8 mouse cellular contexts compared by ENCODE assay signal in genomic region chr17:46487431-46487830, GRCm38 (mm10). TPM values are rescaled to one million over a fixed set of nuclear protein-coding genes. Genes with fewer than 3 reads are reported as not detected.
DNase-seq lines count a peak whose midpoint lies in the region; ATAC-seq and TF ChIP-seq lines count a peak whose summit lies in the region.

Gene Ttbk1 (minus strand): TSS chr17:46487675.

- H3K4me1 ChIP-seq in heart, embryonic 11.5 days (ENCODE audit: control insufficient read depth, insufficient read depth, low read length) = peaks cover 9% of the 10 kb centered on the region
- H3K4me1 ChIP-seq in forebrain, embryonic 14.5 days (ENCODE audit: control insufficient read depth, insufficient read depth, low read length) = peaks cover 31% of the 10 kb centered on the region
- H3K4me1 ChIP-seq in midbrain, postnatal 0 days (ENCODE audit: insufficient read depth, low read length) = peaks cover 21% of the 10 kb centered on the region

- DNase-seq in heart, adult 8-10 months (ENCODE audit: low spot score) = no peak
- peak; percentile 80 for DNase-seq in forebrain, embryonic 14.5 days (ENCODE audit: low spot score)
- DNase-seq in layer of hippocampus, postnatal 25 days (ENCODE audit: extremely low spot score in 1 of 2, low spot score in 1 of 2) = peak; percentile 40 to 55
- peak; percentile 81 for DNase-seq in midbrain, postnatal 0 days (ENCODE audit: low spot score)
- DNase-seq in urinary bladder, postnatal 36 days (ENCODE audit: low spot score in 2 of 2) = no peak
- DNase-seq in natural killer cell, adult 2 months (ENCODE audit: low spot score in 2 of 2) = no peak

- H3K9ac ChIP-seq in heart, embryonic 11.5 days (ENCODE audit: low read depth, low read length) = no peak within 1 kb of the TSS
- H3K9ac ChIP-seq in forebrain, embryonic 14.5 days (ENCODE audit: low read length) = peak within 1 kb of the TSS; percentile 95
- H3K9ac ChIP-seq in midbrain, postnatal 0 days (replicated peaks; ENCODE audit: low read length, poor library complexity, severe bottlenecking) = peak within 1 kb of the TSS; percentile 97

- no peaks in the 10 kb centered on the region for H3K36me3 ChIP-seq in heart, embryonic 11.5 days (ENCODE audit: control insufficient read depth, insufficient read depth, low read length)
- H3K36me3 ChIP-seq in forebrain, embryonic 14.5 days (ENCODE audit: control insufficient read depth, insufficient read depth, low read length) = 0 out of 2 replicates have a peak, but pooled peaks cover 6% of the 10 kb centered on the region
- no peaks in the 10 kb centered on the region for H3K36me3 ChIP-seq in midbrain, postnatal 0 days (ENCODE audit: insufficient read depth, low read length)

- H3K9me3 ChIP-seq in heart, embryonic 11.5 days (replicated peaks; ENCODE audit: control insufficient read depth, low read length) = no peaks in the 10 kb centered on the region
- H3K9me3 ChIP-seq in forebrain, embryonic 14.5 days (replicated peaks; ENCODE audit: control insufficient read depth, low read length) = no peaks in the 10 kb centered on the region
- no peaks in the 10 kb centered on the region for H3K9me3 ChIP-seq in midbrain, postnatal 0 days (ENCODE audit: low read length)

- no peak within 1 kb of the TSS for H3K27ac ChIP-seq in heart, embryonic 11.5 days (ENCODE audit: low read depth, low read length)
- peak within 1 kb of the TSS; percentile 27; the same call in 1 of the 2 replicates for H3K27ac ChIP-seq in forebrain, embryonic 14.5 days (ENCODE audit: low read depth, low read length)
- peak within 1 kb of the TSS; percentile 80 for H3K27ac ChIP-seq in midbrain, postnatal 0 days (ENCODE audit: low read depth, low read length)

- no peak for ATAC-seq in heart, embryonic 11.5 days (replicated peaks; ENCODE audit: insufficient number of reproducible peaks, low FRiP score, low TSS enrichment)
- peak; percentile 61 for ATAC-seq in activated CD4-positive, CD25-positive, alpha-beta regulatory T cell, adult 4 months
- peak; percentile 82 for ATAC-seq in forebrain, embryonic 14.5 days
- ATAC-seq in midbrain, postnatal 0 days (ENCODE audit: low FRiP score) = peak; percentile 76

- no peak for TF ChIP-seq CTCF in midbrain, postnatal 0 days (IDR thresholded peaks at IDR 0.05)

- under 1% methylated on average over 24 of the region's 49 CpGs for WGBS in heart, embryonic 11.5 days (ENCODE audit: insufficient replicate concordance)
- 0% methylated on average over 8 of the region's 49 CpGs for WGBS in forebrain, embryonic 14.5 days
- 2% methylated on average over 7 of the region's 49 CpGs for WGBS in midbrain, postnatal 0 days

- peak within 1 kb of the TSS; percentile 73 for H3K4me2 ChIP-seq in heart, embryonic 11.5 days
- H3K4me2 ChIP-seq in forebrain, embryonic 14.5 days (ENCODE audit: low read length) = peak within 1 kb of the TSS; percentile 81
- H3K4me2 ChIP-seq in midbrain, postnatal 0 days (ENCODE audit: low read depth, low read length, poor library complexity, severe bottlenecking) = peak within 1 kb of the TSS; percentile 69

- H3K27me3 ChIP-seq in heart, embryonic 11.5 days (ENCODE audit: control insufficient read depth, insufficient read depth, low read length) = peaks cover 58% of the 10 kb centered on the region
- H3K27me3 ChIP-seq in forebrain, embryonic 14.5 days (replicated peaks; ENCODE audit: control insufficient read depth, insufficient read depth, low read length) = peaks cover 2% of the 10 kb centered on the region
- no peaks in the 10 kb centered on the region for H3K27me3 ChIP-seq in midbrain, postnatal 0 days (ENCODE audit: insufficient read depth, low read length)

- peak within 1 kb of the TSS; percentile 41 for H3K4me3 ChIP-seq in heart, embryonic 11.5 days (ENCODE audit: low read depth, low read length)
- H3K4me3 ChIP-seq in forebrain, embryonic 14.5 days (ENCODE audit: low read depth, low read length) = peak within 1 kb of the TSS; percentile 73
- H3K4me3 ChIP-seq in midbrain, postnatal 0 days (ENCODE audit: low read depth, low read length) = peak within 1 kb of the TSS; percentile 83

RNA-seq across cellular contexts. Expression of gene Ttbk1, which starts in this region (rescaled TPM):
- 0.04 and 0.07 TPM in 2 replicates for polyA plus RNA-seq in heart, embryonic 11.5 days (2014; fragmentation: Nextera tagmentation; extraction: Ambion mirVana)
- total RNA-seq in heart, adult 8-10 months (2022) = under 1 TPM; 0.11 to 0.41 (median 0.24) TPM
- polyA plus RNA-seq in activated CD4-positive, CD25-positive, alpha-beta regulatory T cell, adult 4 months (2017; shearing (Covaris generic)) = 1 to 10 TPM in 1 of 2 experiments, under 1 TPM in 1; 0.49 to 1.5 TPM
- 3.8 and 4.8 TPM in 2 replicates for polyA plus RNA-seq in forebrain, embryonic 14.5 days (2014; fragmentation: Nextera tagmentation; extraction: Ambion mirVana)
- total RNA-seq in layer of hippocampus, postnatal 25 days (2021) = 100 to 1,000 TPM; 112 to 124 TPM
- 46.8 and 50.1 TPM in 2 replicates for total RNA-seq in midbrain, postnatal 0 days (2014; rRNA removed)
- polyA plus RNA-seq in midbrain, postnatal 0 days (2015; fragmentation: Nextera tagmentation; extraction: Ambion mirVana) = 5.4 and 6.1 TPM in 2 replicates

Comparison
In these comparisons a context has a peak if more than half of its experiments do, and no peak if none do; other contexts are left out.
1. RNA of gene Ttbk1 (total RNA-seq): 112 to 124 TPM in layer of hippocampus, postnatal 25 days and 46.8 to 50.1 TPM in midbrain, postnatal 0 days; 0.11 to 0.41 TPM in heart, adult 8-10 months; every median in the first group is over 10 times any median in the second.
2. DNase-seq: peak in forebrain, embryonic 14.5 days (single experiment), layer of hippocampus, postnatal 25 days (2 of 2) and midbrain, postnatal 0 days (single experiment); none in heart, adult 8-10 months (single experiment), urinary bladder, postnatal 36 days (0 of 2) and natural killer cell, adult 2 months (0 of 2).
3. Peak in every context shown above with its lines, with median percentiles within 50 percentile points of each other: H3K4me2 ChIP-seq and H3K4me3 ChIP-seq.